Mouse (Mus musculus) cerebellum, adult 2 months (tissue): ENCODE measurements around the gene Aldoart1. TPM values are rescaled to one million over a fixed set of nuclear protein-coding genes. Genes with fewer than 3 reads are reported as not detected.

Experiments used
- DNase-seq, 2 experiments: peaks; one replicate each; pipeline ENCODE4 v3.0.0; 2021
- H3K27ac ChIP-seq: fragments of 200-500 bp; 2 replicates; pipeline ENCODE4 v1.5.1; 2012; ENCODE audit warnings: low read length, control low read depth, inconsistent platforms; ENCODE audit not compliant: insufficient read depth
- H3K27me3 ChIP-seq: fragments of 200-500 bp; 2 replicates; pipeline ENCODE4 v1.6.1; 2012; ENCODE audit warnings: inconsistent platforms, mild to moderate bottlenecking, low read length, moderate library complexity; ENCODE audit not compliant: control insufficient read depth, insufficient read depth
- H3K4me1 ChIP-seq: fragments of 200-500 bp; 2 replicates; pipeline ENCODE4 v1.6.1; 2011; ENCODE audit warnings: low read length; ENCODE audit not compliant: control insufficient read depth, insufficient read depth
- H3K4me3 ChIP-seq: fragments of 200-500 bp; replicated peaks from 2 replicates; pipeline ENCODE3; 2011; ENCODE audit warnings: mild to moderate bottlenecking, low read depth, low read length, control low read depth; ENCODE audit not compliant: insufficient read depth
- CTCF ChIP-seq: fragments of 200-500 bp; IDR thresholded peaks from 2 replicates; pipeline ENCODE4 v1.5.1; 2011; ENCODE audit warnings: low read depth, mild to moderate bottlenecking, control low read depth, low read length, moderate library complexity, borderline replicate concordance; ENCODE audit not compliant: insufficient read depth
- POLR2A ChIP-seq: fragments of 200-500 bp; IDR thresholded peaks from 2 replicates; pipeline ENCODE4 v1.6.1; 2011; ENCODE audit warnings: low read length, control low read depth, borderline replicate concordance; ENCODE audit not compliant: insufficient read depth
- WGBS: fragments of 180-500 bp; shearing (Covaris S2); methylation state at CpG from one replicate; pipeline ENCODE4 v1.1.7; 2018; 5-methylcytosine and 5-hydroxymethylcytosine counted together
- polyA plus RNA-seq: library from polyadenylated mRNA; depleted of rRNA; stranded (reverse); fragments of >200 nt; gene quantifications from 2 replicates; pipeline ENCODE4 v1.2.3, GENCODE M21; 2012; rRNA removed

The Aldoart1 gene
- polyA plus RNA-seq = 0.10 and 0.18 TPM in 2 replicates

- H3K27ac ChIP-seq = no peak within 1 kb of the TSS
- DNase-seq = no peak
- WGBS = 95% methylated on average over 9 of the region's 9 CpGs
- TF ChIP-seq CTCF (no peak), POLR2A (no peak)
- H3K4me1 ChIP-seq = no peaks in the 10 kb centered on the region
- H3K4me3 ChIP-seq = no peak within 1 kb of the TSS
- H3K27me3 ChIP-seq = no peaks in the 10 kb centered on the region
Measured at GRCm38 (mm10) chr4:72852534-72852933, at the start of gene Aldoart1. Gene Aldoart1, minus strand, starts transcription at chr4:72852634.

GRCm38 (mm10) chr4:72901566-72901965, 49.1 kb upstream of the Aldoart1 start:
- H3K4me3 ChIP-seq = no peak overlapping the region
- 6% methylated on average over 1 of the region's 1 CpGs for WGBS
- H3K4me1 ChIP-seq = no peaks in the 10 kb centered on the region
- no peak overlapping the region for H3K27ac ChIP-seq
- H3K27me3 ChIP-seq = no peaks in the 10 kb centered on the region
- DNase-seq = peak; percentile 25 to 75
- TF ChIP-seq CTCF (no peak), POLR2A (no peak)

GRCm38 (mm10) chr4:72865371-72866075, 13.1 kb upstream of the Aldoart1 start:
- H3K4me3 ChIP-seq = no peak overlapping the region
- DNase-seq = no peak
- 71% methylated on average over 2 of the region's 2 CpGs for WGBS
- TF ChIP-seq POLR2A = no peak
- TF ChIP-seq CTCF = no peak
- H3K27me3 ChIP-seq = no peaks in the 10 kb centered on the region
- no peak overlapping the region for H3K27ac ChIP-seq
- no peaks in the 10 kb centered on the region for H3K4me1 ChIP-seq

- no peak for TF ChIP-seq CTCF
- no peak for TF ChIP-seq POLR2A
- DNase-seq = no peak
- H3K27me3 ChIP-seq = no peaks in the 10 kb centered on the region
- no peak overlapping the region for H3K4me3 ChIP-seq
- no peaks in the 10 kb centered on the region for H3K4me1 ChIP-seq
- H3K27ac ChIP-seq = no peak overlapping the region
Measured at GRCm38 (mm10) chr4:72844276-72844675, 8.2 kb downstream of the Aldoart1 start.

GRCm38 (mm10) chr4:72843025-72843424, 9.4 kb downstream of the Aldoart1 start:
- no peaks in the 10 kb centered on the region for H3K27me3 ChIP-seq
- TF ChIP-seq POLR2A = no peak
- no peak for TF ChIP-seq CTCF
- H3K27ac ChIP-seq = no peak overlapping the region
- no peak overlapping the region for H3K4me3 ChIP-seq
- H3K4me1 ChIP-seq = no peaks in the 10 kb centered on the region
- no peak for DNase-seq

GRCm38 (mm10) chr4:72836430-72836829, 16.0 kb downstream of the Aldoart1 start:
- Histone ChIP-seq H3K27ac (no peak overlapping the region), H3K4me1 (no peaks in the 10 kb centered on the region), H3K4me3 (no peak overlapping the region), H3K27me3 (no peaks in the 10 kb centered on the region)
- WGBS = 10% methylated on average over 2 of the region's 2 CpGs
- DNase-seq = no peak
- TF ChIP-seq CTCF = no peak
- no peak for TF ChIP-seq POLR2A

GRCm38 (mm10) chr4:72835400-72835799, 17.0 kb downstream of the Aldoart1 start:
- Histone ChIP-seq H3K4me1 (no peaks in the 10 kb centered on the region), H3K27ac (no peak overlapping the region)
- whole genome bisulfite sequencing = 20% methylated on average over 1 of the region's 1 CpGs

GRCm38 (mm10) chr4:72800816-72801215, 51.6 kb downstream of the Aldoart1 start:
- Histone ChIP-seq H3K4me1 (no peaks in the 10 kb centered on the region), H3K27me3 (no peaks in the 10 kb centered on the region), H3K4me3 (no peak overlapping the region), H3K27ac (no peak overlapping the region)
- WGBS = 44% methylated on average over 1 of the region's 1 CpGs
- DNase-seq = no peak
- no peak for TF ChIP-seq POLR2A
- TF ChIP-seq CTCF = no peak

More at GRCm38 (mm10) chr4:72835400-72835799, 17.0 kb downstream of the Aldoart1 start:
- Histone ChIP-seq H3K4me3 (no peak overlapping the region), H3K27me3 (no peaks in the 10 kb centered on the region)
- no peak for DNase-seq
- TF ChIP-seq POLR2A (no peak), CTCF (no peak)
